Mouse (Mus musculus) myocyte (in vitro differentiated cells): ENCODE measurements around the gene Klhl11.

Experiments used
- E2F4 ChIP-seq: IDR thresholded peaks from one replicate; pipeline ENCODE4 v1.6.1; 2011; ENCODE audit warnings: mild to moderate bottlenecking, control low read depth, moderate library complexity; ENCODE audit not compliant: insufficient read depth
- MYOD1 ChIP-seq, 3 experiments: IDR thresholded peaks; one replicate each; pipeline ENCODE4 v1.6.1; 2011; ENCODE audit warnings: control low read depth in 2 of 3, low read depth in 2 of 3, mild to moderate bottlenecking in 2 of 3, moderate library complexity in 1 of 3; ENCODE audit not compliant: insufficient read length in 2 of 3, control insufficient read depth in 1 of 3
- POLR2A ChIP-seq: IDR thresholded peaks from one replicate; pipeline ENCODE4 v1.6.1; 2011; ENCODE audit warnings: low read depth, mild to moderate bottlenecking, control low read depth, moderate library complexity; ENCODE audit not compliant: insufficient read length
- POLR2AphosphoS2 ChIP-seq: IDR thresholded peaks from one replicate; pipeline ENCODE4 v1.6.1; 2011; ENCODE audit warnings: low read depth, control low read depth; ENCODE audit not compliant: insufficient read length
- TCF12 ChIP-seq: IDR thresholded peaks from one replicate; pipeline ENCODE4 v1.6.1; 2011; ENCODE audit warnings: mild to moderate bottlenecking, control low read depth; ENCODE audit not compliant: poor library complexity, insufficient read depth, severe bottlenecking
- USF1 ChIP-seq: IDR thresholded peaks from one replicate; pipeline ENCODE4 v1.6.1; 2011; ENCODE audit warnings: low read depth, mild to moderate bottlenecking, control low read depth, moderate library complexity

DNA sequence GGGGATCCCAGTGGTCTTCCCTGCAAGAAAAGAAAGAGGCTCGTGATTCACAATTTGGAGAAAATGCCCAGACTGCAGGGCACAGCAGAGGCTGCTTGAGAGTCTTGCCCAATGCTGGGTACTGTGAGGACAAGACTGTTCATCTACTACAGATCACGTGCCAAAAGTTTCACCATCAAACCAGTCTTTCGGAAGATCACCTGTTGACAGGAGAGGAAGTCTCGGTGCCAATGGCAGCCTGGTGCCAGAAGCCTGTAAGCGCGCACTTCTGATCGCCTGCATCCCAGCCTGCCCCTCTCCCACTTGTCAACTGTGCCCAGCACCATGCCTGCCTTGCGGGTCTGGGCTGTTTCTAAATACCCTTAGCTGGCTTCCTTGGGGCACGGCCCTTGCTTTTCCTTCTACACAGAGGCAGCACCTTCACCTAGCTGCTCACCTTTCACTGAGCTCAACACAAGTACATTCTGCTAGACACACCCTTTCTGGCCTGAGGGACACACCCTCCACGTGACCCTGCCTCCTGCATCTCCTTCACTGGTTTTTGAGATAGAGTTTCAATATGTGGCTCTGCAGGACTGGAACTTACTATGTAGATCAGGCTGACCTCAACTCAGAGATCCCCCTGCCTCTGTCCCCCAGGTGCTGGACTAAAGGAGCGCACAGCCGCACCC lies 32.6 kb upstream of the Klhl11 start:
- TF ChIP-seq POLR2AphosphoS2 (no peak), POLR2A (no peak), TCF12 (no peak), E2F4 (no peak), MYOD1 (IDR thresholded peaks at IDR 0.05; ENCODE audit: control insufficient read depth in 1 of 3, insufficient read length in 2 of 3, low read depth in 2 of 3) (no peak), USF1 (no peak)
